Mouse (Mus musculus) erythroid progenitor cell, adult 5-6 weeks (primary cell): Measurements from ENCODE around the gene Nme8. TPM values are rescaled to one million over a fixed set of nuclear protein-coding genes. Genes with fewer than 3 reads are reported as not detected.

Source experiments
- ATAC-seq: replicated peaks from 2 replicates; pipeline ENCODE4 v1.8.0; 2016; ENCODE audit warnings: moderate number of reproducible peaks, mild to moderate bottlenecking, moderate TSS enrichment, inconsistent platforms; ENCODE audit not compliant: poor library complexity, low FRiP score, severe bottlenecking
- total RNA-seq, 2 experiments: library from RNA; stranded (forward) in 1 of 2; stranded (reverse) in 1 of 2; fragments of 150-400 nt in 1 of 2; fragments of 186-747, 209-891 nt in 1 of 2; gene quantifications; 2 replicates each; pipeline versions ENCODE4 v1.2.3 to v1.2.4; 2015 to 2017; ENCODE audit warnings: low replicate concordance in 2 of 2

Nme8 gene
- total RNA-seq, 2 experiments from 2014 or later, result not detected

DNA sequence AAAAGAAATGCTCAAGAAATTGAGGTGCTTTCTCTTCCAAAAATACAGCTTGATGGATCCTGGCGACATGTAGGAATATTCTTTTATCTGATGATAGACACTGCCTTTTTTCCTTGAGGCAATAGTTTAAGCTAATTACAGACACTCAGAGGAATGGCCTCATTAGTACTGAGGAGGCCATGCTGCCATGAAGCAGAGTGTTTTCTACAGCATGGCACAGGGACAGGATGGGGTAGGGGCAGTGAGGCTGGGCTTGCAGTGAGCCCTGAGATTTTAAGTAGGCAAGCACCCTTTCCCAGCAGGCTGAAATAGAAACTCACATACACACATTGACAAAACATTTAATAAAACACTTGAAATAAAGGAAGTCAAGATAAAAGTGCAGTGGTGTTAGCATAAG, 95.1 kb downstream of the Nme8 start:
- ATAC-seq, result no peak

DNA sequence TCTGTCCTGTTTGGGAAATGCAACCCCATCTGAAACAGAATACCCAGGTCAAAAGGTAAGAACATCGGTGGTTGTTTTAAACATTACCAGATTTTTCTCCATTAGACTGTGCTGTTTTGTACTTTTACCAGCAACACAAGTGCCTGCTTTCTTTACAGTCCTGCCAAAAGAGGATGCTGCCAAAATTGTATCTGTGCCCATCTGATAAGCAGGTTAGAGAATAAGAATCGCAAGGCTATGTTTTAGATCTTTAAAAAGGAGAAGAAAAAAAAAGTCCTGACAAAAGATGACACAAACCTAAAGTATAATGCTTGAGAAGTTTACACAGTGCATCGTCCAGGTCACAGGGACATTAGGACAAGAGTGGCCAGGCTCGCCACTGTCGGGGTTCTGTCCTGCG, 98.4 kb downstream of the Nme8 start:
- no peak for ATAC-seq

DNA sequence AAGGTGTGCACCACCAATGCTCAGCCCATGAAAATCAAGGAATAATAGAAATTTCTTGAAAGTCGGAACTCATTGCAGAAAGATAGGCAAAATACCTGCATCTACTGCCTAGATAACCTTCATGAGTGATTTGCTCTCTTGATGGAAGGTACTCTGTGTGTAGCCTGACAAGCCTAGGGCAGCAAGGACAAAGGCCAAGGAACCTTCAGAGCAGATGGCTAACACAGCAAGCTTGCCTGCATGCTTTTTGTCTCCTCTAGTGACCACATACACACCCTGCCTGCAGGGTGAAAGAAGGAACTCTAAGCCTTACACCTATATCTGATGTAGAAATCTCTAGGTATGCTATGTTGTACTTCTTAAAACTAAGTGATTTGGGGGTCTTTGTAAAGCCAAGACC, 102.5 kb downstream of the Nme8 start:
- ATAC-seq, result no peak

Other genes with a start within 250 kb of the Nme8 start
- gene Epdr1, start 77.9 kb downstream of the Nme8 start, total RNA-seq (2015; ENCODE audit: low replicate concordance), result 10.8 and 17.6 TPM in 2 replicates
- gene Epdr1, start 77.9 kb downstream of the Nme8 start, total RNA-seq (2017; ENCODE audit: low replicate concordance), result 8.0 and 16.9 TPM in 2 replicates
- gene Sfrp4, start 74.7 kb downstream of the Nme8 start, total RNA-seq (2015; ENCODE audit: low replicate concordance), result 2.9 and 5.0 TPM in 2 replicates
- gene Sfrp4, start 74.7 kb downstream of the Nme8 start, total RNA-seq (2017; ENCODE audit: low replicate concordance), result 2.3 and 2.5 TPM in 2 replicates
- 11.2 and 12.2 TPM in 2 replicates for gene Gpr141, start 126.5 kb upstream of the Nme8 start, total RNA-seq (2015; ENCODE audit: low replicate concordance)
- 5.4 and 13.9 TPM in 2 replicates for gene Gpr141, start 126.5 kb upstream of the Nme8 start, total RNA-seq (2017; ENCODE audit: low replicate concordance)